Mouse (Mus musculus) G1E (cell line): Measurements from ENCODE around the gene Capzb. TPM values are rescaled to one million over a fixed set of nuclear protein-coding genes. Genes with fewer than 3 reads are reported as not detected.

Experiments used
- ATAC-seq: 2 replicates; pipeline ENCODE4 v1.8.0; 2016; ENCODE audit warnings: mild to moderate bottlenecking; ENCODE audit not compliant: insufficient number of reproducible peaks, poor library complexity, low FRiP score, severe bottlenecking; ENCODE audit errors: extremely low read depth
- DNase-seq: peaks from one replicate; pipeline ENCODE4 v3.0.0; 2012; ENCODE audit warnings: low spot score
- H3K27me3 ChIP-seq: 2 replicates; pipeline ENCODE4 v1.6.1; 2012; ENCODE audit warnings: mild to moderate bottlenecking, low read length, inconsistent platforms; ENCODE audit not compliant: insufficient read depth
- H3K36me3 ChIP-seq: replicated peaks from 2 replicates; pipeline ENCODE3; 2012; ENCODE audit warnings: mild to moderate bottlenecking, inconsistent platforms
- H3K4me1 ChIP-seq: 2 replicates; pipeline ENCODE4 v1.6.1; 2012; ENCODE audit warnings: low read depth, low read length, inconsistent platforms, mixed read lengths; ENCODE audit not compliant: insufficient read depth
- H3K4me3 ChIP-seq: 2 replicates; pipeline ENCODE4 v1.5.1; 2012; ENCODE audit warnings: low read depth, mild to moderate bottlenecking, inconsistent platforms, low read length, moderate library complexity, mixed read lengths
- H3K9me3 ChIP-seq: replicated peaks from 2 replicates; pipeline ENCODE4 v1.6.1; 2012; ENCODE audit warnings: inconsistent platforms
- CTCF ChIP-seq: IDR thresholded peaks from 2 replicates; pipeline ENCODE4 v1.5.1; 2012; ENCODE audit warnings: low read depth, low read length, inconsistent platforms, mixed read lengths
- GATA1 ChIP-seq: IDR thresholded peaks from 2 replicates; pipeline ENCODE4 v1.6.1; 2012; ENCODE audit warnings: borderline replicate concordance, low read length, inconsistent platforms, mixed read lengths
- GATA2 ChIP-seq: IDR thresholded peaks from 2 replicates; pipeline ENCODE4 v1.6.1; 2012; ENCODE audit warnings: low read depth, low read length, inconsistent platforms, borderline replicate concordance
- POLR2AphosphoS5 ChIP-seq: IDR thresholded peaks from 2 replicates; pipeline ENCODE4 v1.6.1; 2012; ENCODE audit warnings: low read depth, low read length, inconsistent platforms; ENCODE audit not compliant: insufficient replicate concordance
- TAL1 ChIP-seq: conservative IDR thresholded peaks from 2 replicates; pipeline ENCODE4 v1.6.1; 2012; ENCODE audit warnings: low read depth, low read length, inconsistent platforms, mixed read lengths
- polyA plus RNA-seq: library from polyadenylated mRNA; stranded (reverse); fragments of >175 nt; gene quantifications from 2 replicates; pipeline ENCODE4 v1.2.3, GENCODE M21; 2012
- total RNA-seq, 2 experiments: library from RNA; stranded (forward) in 1 of 2; stranded (reverse) in 1 of 2; fragments of 200-1000 nt in 1 of 2; fragments of >200 nt in 1 of 2; fragmentation: Nextera tagmentation in 1 of 2; gene quantifications; 2 replicates each; pipeline ENCODE4 v1.2.3; 2014 to 2017

The Capzb gene
- total and polyA plus RNA-seq, 3 experiments, result 91.8 to 310 (median 110) TPM

DNA sequence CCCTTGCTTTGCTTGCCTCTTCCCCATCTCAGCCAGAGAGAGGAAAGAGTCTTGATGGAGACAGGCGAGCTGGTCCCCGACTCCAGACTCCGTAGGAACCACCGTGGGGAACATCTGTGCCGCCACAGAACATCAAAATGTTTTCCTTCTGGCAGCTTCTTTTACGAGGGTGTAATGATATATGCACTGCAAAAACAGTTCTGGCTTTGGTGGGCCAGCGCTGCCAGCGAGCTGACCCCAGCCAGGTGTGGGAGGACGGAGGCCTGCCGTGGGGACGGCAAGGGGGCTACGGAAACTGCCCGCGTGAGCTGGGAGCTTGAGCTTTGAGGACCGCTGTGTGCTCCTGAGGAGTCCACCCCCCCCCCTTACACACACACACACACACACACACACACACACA, 92.2 kb downstream of the Capzb start:
- no peaks in the 10 kb centered on the region for H3K9me3 ChIP-seq
- H3K27me3 ChIP-seq, result no peaks in the 10 kb centered on the region
- no peak overlapping the region for H3K4me3 ChIP-seq
- no peak for TF ChIP-seq GATA1
- TF ChIP-seq GATA2, result no peak
- TF ChIP-seq TAL1, result no peak
- TF ChIP-seq CTCF, result no peak
- TF ChIP-seq POLR2AphosphoS5, result no peak
- peaks cover 10% of the 10 kb centered on the region; the same call in 1 of the 2 replicates for H3K4me1 ChIP-seq
- ATAC-seq (no peak), DNase-seq (no peak)
- H3K36me3 ChIP-seq, result peaks cover 99% of the 10 kb centered on the region

DNA sequence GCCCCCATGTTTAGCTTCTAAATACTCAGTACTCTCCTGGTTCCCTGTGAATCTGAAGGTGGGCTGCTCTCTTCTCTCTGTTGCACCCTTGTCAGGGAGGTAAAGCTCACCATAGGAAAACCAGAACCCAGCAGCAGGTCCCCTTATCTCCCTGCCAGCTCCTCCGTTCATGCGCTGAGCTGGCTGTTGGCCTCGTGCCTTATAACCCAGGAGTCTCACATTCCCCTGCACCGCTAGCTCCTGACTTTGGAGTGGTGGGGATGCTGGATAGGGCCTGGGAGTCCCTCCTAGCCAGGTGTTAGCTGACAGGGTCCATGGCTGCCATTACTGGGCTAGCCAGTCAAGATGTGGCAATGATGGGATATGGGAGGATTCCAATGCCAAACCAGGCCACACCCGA, 93.5 kb downstream of the Capzb start:
- Histone ChIP-seq H3K9me3 (no peaks in the 10 kb centered on the region), H3K27me3 (no peaks in the 10 kb centered on the region), H3K4me1 (peaks cover 10% of the 10 kb centered on the region; the same call in 1 of the 2 replicates), H3K36me3 (peaks cover 99% of the 10 kb centered on the region), H3K4me3 (no peak overlapping the region)
- ATAC-seq (no peak), DNase-seq (no peak)
- TF ChIP-seq GATA2 (no peak), GATA1 (no peak), CTCF (no peak), TAL1 (no peak), POLR2AphosphoS5 (no peak)

DNA sequence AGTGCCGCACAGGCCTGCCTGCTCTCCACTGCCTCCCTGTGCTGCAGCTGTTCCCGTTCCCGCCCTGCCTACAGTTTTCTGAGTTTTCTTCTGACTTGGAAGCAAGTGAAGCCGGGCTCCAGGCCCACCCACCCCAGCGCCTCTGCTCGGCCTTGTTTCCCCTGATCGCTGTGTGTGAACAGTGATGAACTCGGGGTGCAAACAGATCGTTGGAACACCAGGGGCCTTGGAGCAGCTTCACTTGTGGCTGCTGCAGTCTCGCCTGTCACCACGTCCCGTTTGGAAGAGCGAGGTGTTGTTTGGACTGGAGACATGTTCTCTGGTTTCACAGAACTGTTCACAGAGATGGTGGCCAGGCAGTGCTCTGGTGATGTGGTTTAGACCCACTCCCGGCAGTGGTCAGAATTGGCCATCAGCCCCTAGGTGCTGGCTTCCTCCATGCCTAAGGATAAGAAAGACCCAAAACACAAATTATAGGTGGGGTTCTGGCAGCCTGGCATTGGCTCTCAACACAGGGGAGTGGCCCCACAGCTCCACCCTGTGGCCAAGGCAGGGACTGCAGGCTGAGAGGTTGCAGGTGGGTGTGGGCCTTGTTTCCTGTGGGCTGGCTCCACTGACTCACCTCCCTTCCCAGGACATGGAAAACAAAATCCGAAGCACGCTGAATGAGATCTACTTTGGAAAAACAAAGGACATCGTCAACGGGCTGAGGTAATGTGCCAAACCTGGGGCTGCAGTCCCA, 94.6 kb downstream of the Capzb start:
- peak; percentile 66 for DNase-seq
- ATAC-seq, result no peak
- H3K36me3 ChIP-seq, result peaks cover 99% of the 10 kb centered on the region

DNA sequence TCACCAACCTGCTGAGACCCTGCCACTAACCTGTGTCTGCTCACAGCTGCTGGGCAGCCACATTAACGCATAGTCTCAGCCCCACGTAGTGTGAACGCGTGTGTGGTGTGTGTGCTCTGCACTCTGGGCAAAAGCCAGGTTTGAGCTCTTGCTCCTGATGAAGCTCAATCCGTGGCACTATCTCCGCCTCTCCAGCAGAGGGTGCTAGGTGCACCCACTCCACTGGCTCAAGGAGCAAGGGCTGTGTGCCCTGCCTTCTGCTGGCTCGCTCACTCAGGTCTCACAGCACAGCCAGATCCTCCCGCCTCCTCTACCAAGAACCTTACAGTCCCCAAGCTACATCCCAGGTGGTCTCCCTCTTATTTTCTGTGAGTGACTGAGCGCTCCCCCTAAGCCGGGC, 96.3 kb downstream of the Capzb start:
- no peak for TF ChIP-seq GATA1
- peak; percentile 94 for TF ChIP-seq CTCF
- H3K36me3 ChIP-seq, result peaks cover 88% of the 10 kb centered on the region
- H3K9me3 ChIP-seq, result no peaks in the 10 kb centered on the region
- DNase-seq (peak; percentile 52), ATAC-seq (peak; percentile 40; the same call in 1 of the 2 replicates)
- H3K4me1 ChIP-seq, result peaks cover 10% of the 10 kb centered on the region; the same call in 1 of the 2 replicates
- H3K27me3 ChIP-seq, result no peaks in the 10 kb centered on the region
- no peak overlapping the region for H3K4me3 ChIP-seq

More for the DNA sequence above, 94.6 kb downstream of the Capzb start:
- Histone ChIP-seq H3K27me3 (no peaks in the 10 kb centered on the region), H3K4me3 (no peak overlapping the region), H3K4me1 (peaks cover 10% of the 10 kb centered on the region; the same call in 1 of the 2 replicates), H3K9me3 (no peaks in the 10 kb centered on the region)
- TF ChIP-seq POLR2AphosphoS5, result no peak
- peak; percentile 97 for TF ChIP-seq CTCF

DNA sequence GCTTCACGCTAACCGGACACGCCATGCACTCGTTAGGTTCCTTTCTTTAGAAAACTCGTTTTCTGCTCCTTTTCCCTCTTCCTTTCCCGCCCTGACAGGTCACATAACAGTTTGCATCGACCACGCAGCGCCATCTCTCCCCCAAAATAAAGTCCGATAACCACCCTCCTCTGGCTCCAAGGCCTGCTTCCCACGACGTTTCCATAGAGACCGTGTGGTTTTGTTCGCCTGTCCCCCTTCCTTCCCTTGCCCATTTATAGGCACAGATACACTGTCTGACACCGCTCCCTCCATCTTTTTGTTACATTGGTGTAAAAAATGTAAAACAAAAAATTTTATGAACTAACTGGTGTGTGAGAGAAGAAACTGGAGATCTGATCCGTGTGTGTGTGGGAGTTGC, 98.4 kb downstream of the Capzb start:
- H3K9me3 ChIP-seq, result no peaks in the 10 kb centered on the region
- ATAC-seq, result no peak
- peaks cover 68% of the 10 kb centered on the region for H3K36me3 ChIP-seq
- TF ChIP-seq POLR2AphosphoS5, result no peak
- no peak for TF ChIP-seq TAL1
- TF ChIP-seq CTCF, result no peak
- no peak overlapping the region for H3K4me3 ChIP-seq
- H3K27me3 ChIP-seq, result no peaks in the 10 kb centered on the region
- 0 out of 2 replicates have a peak, but pooled peaks cover 3% of the 10 kb centered on the region for H3K4me1 ChIP-seq
- no peak for DNase-seq

DNA sequence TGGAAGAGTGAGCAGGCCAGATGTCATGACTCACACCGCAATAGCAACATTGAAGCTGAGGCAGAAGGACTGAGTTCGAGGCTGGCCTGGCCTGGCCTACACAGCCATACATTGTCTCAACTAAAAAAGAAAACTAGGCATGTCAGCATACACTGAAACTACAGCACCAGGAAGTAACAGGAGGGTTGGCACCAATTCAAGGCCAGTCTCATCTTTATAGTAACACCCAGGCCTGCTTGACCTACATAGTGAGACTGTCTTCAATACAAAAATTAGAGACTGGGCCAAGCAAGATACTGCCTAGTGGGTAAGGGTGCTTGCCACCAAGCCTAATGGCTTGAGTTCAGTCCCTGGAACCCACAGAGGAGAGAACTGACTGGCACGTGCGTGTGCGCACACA, 99.3 kb downstream of the Capzb start:
- 0 out of 2 replicates have a peak, but pooled peaks cover 6% of the 10 kb centered on the region for H3K4me1 ChIP-seq

DNA sequence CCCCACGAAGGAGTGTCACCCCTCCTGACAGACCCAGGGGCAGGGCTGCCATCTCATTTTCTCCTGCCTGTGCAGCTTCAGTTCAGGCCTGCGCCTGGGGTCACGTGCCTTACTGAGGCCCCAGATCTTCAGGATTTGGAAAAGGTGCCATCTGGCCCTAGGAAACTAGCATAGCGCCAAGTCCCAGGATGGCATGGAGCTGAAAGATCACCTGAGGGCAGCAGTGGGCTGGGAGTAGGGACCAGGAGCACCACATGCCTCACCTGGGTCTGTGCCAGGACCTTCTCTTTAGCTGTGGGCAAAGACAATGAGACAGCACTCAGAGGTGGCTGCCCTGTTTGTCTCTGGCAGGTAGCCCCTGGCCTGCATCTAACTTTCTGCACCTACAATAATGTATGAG, 104.9 kb downstream of the Capzb start:
- Histone ChIP-seq H3K4me1 (peaks cover 3% of the 10 kb centered on the region; the same call in 1 of the 2 replicates), H3K27me3 (no peaks in the 10 kb centered on the region), H3K36me3 (peaks cover 62% of the 10 kb centered on the region), H3K4me3 (no peak overlapping the region), H3K9me3 (no peaks in the 10 kb centered on the region)
- no peak for DNase-seq
- TF ChIP-seq GATA1, result no peak
- TF ChIP-seq POLR2AphosphoS5, result no peak
- no peak for TF ChIP-seq TAL1
- TF ChIP-seq GATA2, result no peak
- no peak for TF ChIP-seq CTCF
- no peak for ATAC-seq

More for the DNA sequence above, 99.3 kb downstream of the Capzb start:
- Histone ChIP-seq H3K27me3 (no peaks in the 10 kb centered on the region), H3K4me3 (no peak overlapping the region), H3K36me3 (peaks cover 65% of the 10 kb centered on the region), H3K9me3 (no peaks in the 10 kb centered on the region)
- ATAC-seq, result no peak
- no peak for DNase-seq
- no peak for TF ChIP-seq TAL1
- no peak for TF ChIP-seq POLR2AphosphoS5
- TF ChIP-seq CTCF, result no peak
- no peak for TF ChIP-seq GATA2
- no peak for TF ChIP-seq GATA1
